Mouse (Mus musculus): ENCODE data around the gene Slc41a1. TPM values are rescaled to one million over a fixed set of nuclear protein-coding genes. Genes with fewer than 3 reads are reported as not detected.

Slc41a1 gene
- polyA plus RNA-seq, 1 experiment from 2014 or later = 20.1 TPM

- Histone ChIP-seq H3K9me3 (ENCODE audit: control insufficient read depth, low read length) (no peaks in the 10 kb centered on the region), H3K27ac (ENCODE audit: low read depth, low read length) (no peak overlapping the region), H3K9ac (ENCODE audit: low read depth, low read length) (no peak overlapping the region), H3K4me3 (ENCODE audit: low read length) (no peak overlapping the region), H3K36me3 (ENCODE audit: control insufficient read depth, insufficient read depth, low read length) (no peaks in the 10 kb centered on the region), H3K4me1 (ENCODE audit: control insufficient read depth, insufficient read depth, low read depth, low read length) (peaks cover 3% of the 10 kb centered on the region; the same call in 1 of the 2 replicates), H3K27me3 (replicated peaks; ENCODE audit: control insufficient read depth, insufficient read depth, low read length) (no peaks in the 10 kb centered on the region), H3K4me2 (ENCODE audit: low read length) (no peak overlapping the region)
- 93% methylated on average over 1 of the region's 1 CpGs for WGBS
- no peak for ATAC-seq
These were observed 4.3 kb upstream of the Slc41a1 start for GRCm38 (mm10) chr1:131822856-131823492.

GRCm38 (mm10) chr1:131823563-131823962, 3.7 kb upstream of the Slc41a1 start:
- Histone ChIP-seq H3K27me3 (replicated peaks; ENCODE audit: control insufficient read depth, insufficient read depth, low read length) (no peaks in the 10 kb centered on the region), H3K4me2 (ENCODE audit: low read length) (no peak overlapping the region), H3K27ac (ENCODE audit: low read depth, low read length) (no peak overlapping the region), H3K9ac (ENCODE audit: low read depth, low read length) (no peak overlapping the region), H3K36me3 (ENCODE audit: control insufficient read depth, insufficient read depth, low read length) (no peaks in the 10 kb centered on the region), H3K4me1 (ENCODE audit: control insufficient read depth, insufficient read depth, low read depth, low read length) (peaks cover 4% of the 10 kb centered on the region), H3K4me3 (ENCODE audit: low read length) (no peak overlapping the region), H3K9me3 (ENCODE audit: control insufficient read depth, low read length) (no peaks in the 10 kb centered on the region)
- ATAC-seq = no peak
- WGBS = 64% methylated on average over 5 of the region's 5 CpGs

GRCm38 (mm10) chr1:131824528-131825181, 2.6 kb upstream of the Slc41a1 start:
- Histone ChIP-seq H3K4me1 (ENCODE audit: control insufficient read depth, insufficient read depth, low read depth, low read length) (peaks cover 14% of the 10 kb centered on the region), H3K9ac (ENCODE audit: low read depth, low read length) (no peak overlapping the region), H3K4me2 (ENCODE audit: low read length) (no peak overlapping the region), H3K36me3 (ENCODE audit: control insufficient read depth, insufficient read depth, low read length) (no peaks in the 10 kb centered on the region), H3K4me3 (ENCODE audit: low read length) (no peak overlapping the region), H3K27me3 (replicated peaks; ENCODE audit: control insufficient read depth, insufficient read depth, low read length) (no peaks in the 10 kb centered on the region), H3K9me3 (ENCODE audit: control insufficient read depth, low read length) (no peaks in the 10 kb centered on the region), H3K27ac (ENCODE audit: low read depth, low read length) (no peak overlapping the region)
- no peak for ATAC-seq
- 93% methylated on average over 11 of the region's 11 CpGs for WGBS

- Histone ChIP-seq H3K4me1 (ENCODE audit: control insufficient read depth, insufficient read depth, low read depth, low read length) (peaks cover 21% of the 10 kb centered on the region), H3K27ac (ENCODE audit: low read depth, low read length) (peak overlapping the region; percentile 87), H3K9ac (ENCODE audit: low read depth, low read length) (peak overlapping the region; percentile 92), H3K4me2 (ENCODE audit: low read length) (peak overlapping the region; percentile 88), H3K27me3 (replicated peaks; ENCODE audit: control insufficient read depth, insufficient read depth, low read length) (no peaks in the 10 kb centered on the region), H3K36me3 (ENCODE audit: control insufficient read depth, insufficient read depth, low read length) (no peaks in the 10 kb centered on the region), H3K4me3 (ENCODE audit: low read length) (peak overlapping the region; percentile 82), H3K9me3 (ENCODE audit: control insufficient read depth, low read length) (no peaks in the 10 kb centered on the region)
- WGBS = under 1% methylated on average over 36 of the region's 36 CpGs
- ATAC-seq = peak; percentile 97
These were observed 530 bp downstream of the Slc41a1 start for GRCm38 (mm10) chr1:131827787-131828258.

GRCm38 (mm10) chr1:131828297-131829126, 1.2 kb downstream of the Slc41a1 start:
- ATAC-seq = peak; percentile 70
- no peaks in the 10 kb centered on the region for H3K27me3 ChIP-seq (replicated peaks; ENCODE audit: control insufficient read depth, insufficient read depth, low read length)
- H3K27ac ChIP-seq (ENCODE audit: low read depth, low read length) = peak overlapping the region; percentile 87
- no peaks in the 10 kb centered on the region for H3K9me3 ChIP-seq (ENCODE audit: control insufficient read depth, low read length)
- H3K4me3 ChIP-seq (ENCODE audit: low read length) = peak overlapping the region; percentile 82
- H3K4me1 ChIP-seq (ENCODE audit: control insufficient read depth, insufficient read depth, low read depth, low read length) = peaks cover 21% of the 10 kb centered on the region
- peak overlapping the region; percentile 88 for H3K4me2 ChIP-seq (ENCODE audit: low read length)
- under 1% methylated on average over 21 of the region's 22 CpGs for WGBS
- peak overlapping the region; percentile 92 for H3K9ac ChIP-seq (ENCODE audit: low read depth, low read length)
- no peaks in the 10 kb centered on the region for H3K36me3 ChIP-seq (ENCODE audit: control insufficient read depth, insufficient read depth, low read length)

- Histone ChIP-seq H3K27me3 (replicated peaks; ENCODE audit: control insufficient read depth, insufficient read depth, low read length) (no peaks in the 10 kb centered on the region), H3K4me3 (ENCODE audit: low read length) (peak overlapping the region; percentile 82), H3K9ac (ENCODE audit: low read depth, low read length) (peak overlapping the region; percentile 47), H3K36me3 (ENCODE audit: control insufficient read depth, insufficient read depth, low read length) (no peaks in the 10 kb centered on the region), H3K4me2 (ENCODE audit: low read length) (peak overlapping the region; percentile 88), H3K9me3 (ENCODE audit: control insufficient read depth, low read length) (no peaks in the 10 kb centered on the region), H3K4me1 (ENCODE audit: control insufficient read depth, insufficient read depth, low read depth, low read length) (peaks cover 21% of the 10 kb centered on the region), H3K27ac (ENCODE audit: low read depth, low read length) (no peak overlapping the region)
- no peak for ATAC-seq
- 39% methylated on average over 5 of the region's 5 CpGs for WGBS
These were observed 2.0 kb downstream of the Slc41a1 start for GRCm38 (mm10) chr1:131829279-131829678.

- H3K4me1 ChIP-seq (ENCODE audit: control insufficient read depth, insufficient read depth, low read depth, low read length) = peaks cover 21% of the 10 kb centered on the region
- ATAC-seq = no peak
- H3K9ac ChIP-seq (ENCODE audit: low read depth, low read length) = no peak overlapping the region
- H3K9me3 ChIP-seq (ENCODE audit: control insufficient read depth, low read length) = no peaks in the 10 kb centered on the region
- H3K36me3 ChIP-seq (ENCODE audit: control insufficient read depth, insufficient read depth, low read length) = no peaks in the 10 kb centered on the region
- no peak overlapping the region for H3K4me2 ChIP-seq (ENCODE audit: low read length)
- H3K27me3 ChIP-seq (replicated peaks; ENCODE audit: control insufficient read depth, insufficient read depth, low read length) = no peaks in the 10 kb centered on the region
- WGBS = 83% methylated on average over 15 of the region's 15 CpGs
- no peak overlapping the region for H3K27ac ChIP-seq (ENCODE audit: low read depth, low read length)
- H3K4me3 ChIP-seq (ENCODE audit: low read length) = no peak overlapping the region
These were observed 3.3 kb downstream of the Slc41a1 start for GRCm38 (mm10) chr1:131830561-131830960.

GRCm38 (mm10) chr1:131830971-131831641, 3.8 kb downstream of the Slc41a1 start:
- no peak overlapping the region for H3K9ac ChIP-seq (ENCODE audit: low read depth, low read length)
- H3K4me3 ChIP-seq (ENCODE audit: low read length) = no peak overlapping the region
- no peak for ATAC-seq
- H3K4me2 ChIP-seq (ENCODE audit: low read length) = no peak overlapping the region
- H3K9me3 ChIP-seq (ENCODE audit: control insufficient read depth, low read length) = no peaks in the 10 kb centered on the region
- no peak overlapping the region for H3K27ac ChIP-seq (ENCODE audit: low read depth, low read length)
- whole genome bisulfite sequencing = 77% methylated on average over 8 of the region's 8 CpGs
- H3K36me3 ChIP-seq (ENCODE audit: control insufficient read depth, insufficient read depth, low read length) = no peaks in the 10 kb centered on the region
- H3K4me1 ChIP-seq (ENCODE audit: control insufficient read depth, insufficient read depth, low read depth, low read length) = peaks cover 21% of the 10 kb centered on the region
- H3K27me3 ChIP-seq (replicated peaks; ENCODE audit: control insufficient read depth, insufficient read depth, low read length) = no peaks in the 10 kb centered on the region

Data from hindbrain, embryonic 16.5 days (tissue).